Mouse (Mus musculus) spleen, adult 2 months (tissue): ENCODE measurements around the gene Clybl.

Source experiments
- CTCF ChIP-seq: fragments of 200-500 bp; IDR thresholded peaks from 2 replicates; pipeline ENCODE4 v1.5.1; 2011; ENCODE audit warnings: mild to moderate bottlenecking, inconsistent platforms; ENCODE audit not compliant: insufficient read depth, insufficient read length, insufficient replicate concordance; ENCODE audit errors: extremely low read depth
- POLR2A ChIP-seq: fragments of 200-500 bp; IDR thresholded peaks from 2 replicates; pipeline ENCODE4 v1.6.1; 2011; ENCODE audit warnings: low read depth, low read length, inconsistent platforms

- TF ChIP-seq CTCF (no peak), POLR2A (no peak)
Observed at GRCm38 (mm10) chr14:122401886-122402285, 220.4 kb downstream of the Clybl start.
